Mouse (Mus musculus) left cerebral cortex, adult 18-20 months (tissue): ENCODE data around the gene Madcam1. TPM values are rescaled to one million over a fixed set of nuclear protein-coding genes. Genes with fewer than 3 reads are reported as not detected.

Source experiments
- DNase-seq, 2 experiments: peaks; one replicate each; pipeline ENCODE4 v3.0.0; 2021 to 2022; ENCODE audit warnings: low spot score in 2 of 2, mixed read lengths in 1 of 2
- total RNA-seq, 2 experiments: library from RNA; stranded (reverse); gene quantifications; 2 replicates each; pipeline ENCODE4 v1.2.3; 2021

Madcam1 gene
- total RNA-seq, 2 experiments from 2014 or later, result not detected

- DNase-seq, result no peak
Measured at GRCm38 (mm10) chr10:79666493-79666892, 2.1 kb downstream of the Madcam1 start.

GRCm38 (mm10) chr10:79668076-79668475 is 3.7 kb downstream of the Madcam1 start:
- DNase-seq, result no peak

GRCm38 (mm10) chr10:79668771-79669575 is 4.6 kb downstream of the Madcam1 start, which contains the start of gene Tpgs1:
Tpgs1 (plus strand) TSS chr10:79669369.
- DNase-seq, result peak; percentile 91 to 92

GRCm38 (mm10) chr10:79669576-79670057 is 5.3 kb downstream of the Madcam1 start:
- DNase-seq, result peak; percentile 80 to 82

- no peak for DNase-seq
Measured at GRCm38 (mm10) chr10:79670071-79670888, 5.9 kb downstream of the Madcam1 start.

- DNase-seq, result no peak
Measured at GRCm38 (mm10) chr10:79671396-79672087, 7.2 kb downstream of the Madcam1 start.

- no peak for DNase-seq
Measured at GRCm38 (mm10) chr10:79672088-79672455, 7.7 kb downstream of the Madcam1 start.

GRCm38 (mm10) chr10:79673054-79673453 is 8.7 kb downstream of the Madcam1 start:
- DNase-seq, result no peak

GRCm38 (mm10) chr10:79675346-79676035 is 11.1 kb downstream of the Madcam1 start:
- DNase-seq, result no peak

GRCm38 (mm10) chr10:79680606-79681495 is 16.5 kb downstream of the Madcam1 start:
- DNase-seq, result no peak

GRCm38 (mm10) chr10:79681591-79682245 is 17.4 kb downstream of the Madcam1 start, which contains the start of gene Cdc34:
Cdc34 (plus strand) TSS chr10:79682195.
- peak; percentile 98 to 100 for DNase-seq

GRCm38 (mm10) chr10:79682551-79682915 is 18.2 kb downstream of the Madcam1 start:
- DNase-seq, result no peak

- peak in 1 of 2 experiments; percentile 49 for DNase-seq
Measured at GRCm38 (mm10) chr10:79682916-79683582, 18.7 kb downstream of the Madcam1 start.

GRCm38 (mm10) chr10:79683726-79684640 is 19.6 kb downstream of the Madcam1 start:
- no peak for DNase-seq

- no peak for DNase-seq
Measured at GRCm38 (mm10) chr10:79684770-79685600, 20.6 kb downstream of the Madcam1 start.

GRCm38 (mm10) chr10:79686219-79686618 is 21.9 kb downstream of the Madcam1 start:
- no peak for DNase-seq

GRCm38 (mm10) chr10:79686691-79687090 is 22.3 kb downstream of the Madcam1 start:
- DNase-seq, result no peak
